Mouse (Mus musculus): Measurements from ENCODE around the gene Igsf11. TPM values are rescaled to one million over a fixed set of nuclear protein-coding genes. Genes with fewer than 3 reads are reported as not detected.

Gene Igsf11
- polyA plus RNA-seq, 1 experiment from 2014 or later = 0.16 TPM

DNA sequence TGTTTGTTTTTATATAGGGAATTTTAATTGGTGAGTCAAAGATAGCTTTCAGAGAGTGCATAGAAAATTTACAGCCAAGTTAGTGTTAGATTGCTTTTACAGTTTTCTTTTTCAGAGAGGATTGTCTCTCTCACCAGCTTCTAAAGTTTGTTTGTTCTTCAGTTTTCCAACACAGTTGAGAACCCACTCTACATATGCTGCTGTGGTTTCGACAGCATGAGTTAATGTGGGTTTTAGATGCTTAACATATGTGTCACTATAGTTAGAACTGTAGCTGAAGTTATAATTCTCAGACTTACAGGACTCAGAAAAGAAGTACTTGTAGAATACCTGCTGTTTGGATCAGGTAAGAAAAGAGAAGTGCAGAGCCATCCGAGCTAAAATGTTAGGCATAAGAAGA is 25.6 kb downstream of the Igsf11 start:
- WGBS = 89% methylated on average over 2 of the region's 2 CpGs

DNA sequence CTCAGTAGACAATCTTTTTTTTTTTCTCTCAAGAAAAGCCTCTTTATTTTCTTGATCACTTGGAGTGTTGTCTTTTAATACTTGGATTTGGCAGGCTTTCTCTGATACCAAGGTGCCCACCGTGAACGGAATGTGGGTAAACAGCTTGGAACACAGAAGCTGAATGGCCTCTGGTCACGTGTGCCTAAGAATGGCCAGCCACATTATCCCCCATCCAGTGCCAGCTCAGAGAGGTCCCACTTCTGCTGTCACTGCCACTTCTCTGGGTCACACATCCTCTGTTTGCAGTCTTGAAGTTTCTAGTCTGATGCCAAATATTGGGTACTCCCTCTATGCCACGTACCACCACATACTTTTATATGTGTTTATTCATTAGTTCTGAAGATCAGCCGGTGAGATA is 28.0 kb downstream of the Igsf11 start:
- no peak overlapping the region for H3K27ac ChIP-seq (ENCODE audit: low read length)
- no peak overlapping the region for H3K4me3 ChIP-seq (ENCODE audit: low read length)
- no peak for ATAC-seq (ENCODE audit: low read depth)
- H3K9me3 ChIP-seq (ENCODE audit: control insufficient read depth, low read length) = no peaks in the 10 kb centered on the region
- 65% methylated on average over 5 of the region's 5 CpGs for WGBS
- no peaks in the 10 kb centered on the region for H3K4me1 ChIP-seq (replicated peaks; ENCODE audit: control insufficient read depth, insufficient read depth, low read length)
- no peaks in the 10 kb centered on the region for H3K27me3 ChIP-seq (ENCODE audit: control insufficient read depth, insufficient read depth, low read depth, low read length)
- no peak overlapping the region for H3K4me2 ChIP-seq (ENCODE audit: low read depth, low read length)
- H3K36me3 ChIP-seq (ENCODE audit: control insufficient read depth, insufficient read depth, low read length) = no peaks in the 10 kb centered on the region
- H3K9ac ChIP-seq (ENCODE audit: low read length) = no peak overlapping the region

More for the DNA sequence above, 25.6 kb downstream of the Igsf11 start:
- Histone ChIP-seq H3K4me2 (ENCODE audit: low read depth, low read length) (no peak overlapping the region), H3K27ac (ENCODE audit: low read length) (no peak overlapping the region), H3K27me3 (ENCODE audit: control insufficient read depth, insufficient read depth, low read depth, low read length) (no peaks in the 10 kb centered on the region), H3K9ac (ENCODE audit: low read length) (no peak overlapping the region), H3K36me3 (ENCODE audit: control insufficient read depth, insufficient read depth, low read length) (no peaks in the 10 kb centered on the region), H3K4me1 (replicated peaks; ENCODE audit: control insufficient read depth, insufficient read depth, low read length) (no peaks in the 10 kb centered on the region), H3K4me3 (ENCODE audit: low read length) (no peak overlapping the region), H3K9me3 (ENCODE audit: control insufficient read depth, low read length) (no peaks in the 10 kb centered on the region)
- no peak for ATAC-seq (ENCODE audit: low read depth)

DNA sequence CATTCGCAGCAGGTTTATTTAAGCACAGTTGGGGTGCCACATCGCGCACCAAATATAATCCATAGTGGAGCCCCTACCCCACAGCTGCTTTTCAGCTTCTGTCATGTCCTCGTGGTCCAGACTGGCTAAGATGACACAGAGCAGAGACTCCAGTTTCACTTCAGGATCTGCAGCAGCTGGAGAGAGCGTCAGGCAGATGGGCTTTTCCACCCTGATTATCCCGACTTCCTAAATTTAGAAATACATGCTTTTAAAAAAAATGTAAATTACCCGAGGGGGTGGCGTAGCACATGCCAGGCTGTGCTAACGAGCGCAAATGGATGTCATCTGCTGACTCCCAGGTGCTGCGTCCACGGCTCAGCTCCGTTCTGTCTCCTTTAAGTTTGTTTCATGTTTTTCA is 32.5 kb downstream of the Igsf11 start:
- no peaks in the 10 kb centered on the region for H3K36me3 ChIP-seq (ENCODE audit: control insufficient read depth, insufficient read depth, low read length)
- no peak overlapping the region for H3K4me2 ChIP-seq (ENCODE audit: low read depth, low read length)
- no peak overlapping the region for H3K27ac ChIP-seq (ENCODE audit: low read length)
- H3K9me3 ChIP-seq (ENCODE audit: control insufficient read depth, low read length) = no peaks in the 10 kb centered on the region
- H3K9ac ChIP-seq (ENCODE audit: low read length) = no peak overlapping the region
- H3K4me1 ChIP-seq (replicated peaks; ENCODE audit: control insufficient read depth, insufficient read depth, low read length) = no peaks in the 10 kb centered on the region
- 69% methylated on average over 13 of the region's 13 CpGs for WGBS
- no peak overlapping the region for H3K4me3 ChIP-seq (ENCODE audit: low read length)
- no peak for ATAC-seq (ENCODE audit: low read depth)
- no peaks in the 10 kb centered on the region for H3K27me3 ChIP-seq (ENCODE audit: control insufficient read depth, insufficient read depth, low read depth, low read length)

DNA sequence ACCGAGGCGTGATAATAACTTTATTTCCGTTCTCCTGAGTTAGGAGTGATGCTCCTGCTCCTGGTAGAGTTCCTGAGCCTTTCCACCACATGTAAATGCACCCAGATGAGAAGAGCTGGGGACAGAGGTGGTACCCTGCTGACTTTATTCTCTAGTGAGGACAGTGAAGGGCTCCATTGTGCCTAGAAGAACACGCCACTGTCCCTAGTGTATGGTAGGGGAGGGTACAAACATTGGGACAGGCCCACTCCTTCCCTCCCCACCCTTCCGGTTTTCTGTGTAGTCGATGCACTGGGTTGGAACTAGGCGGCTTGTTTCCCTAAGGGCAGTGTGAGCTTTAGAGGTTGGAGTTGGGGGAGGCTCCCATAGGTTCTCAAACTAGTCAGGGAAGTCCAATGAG is 36.3 kb downstream of the Igsf11 start:
- WGBS = 82% methylated on average over 7 of the region's 7 CpGs
- H3K4me3 ChIP-seq (ENCODE audit: low read length) = no peak overlapping the region
- H3K9me3 ChIP-seq (ENCODE audit: control insufficient read depth, low read length) = no peaks in the 10 kb centered on the region
- no peak overlapping the region for H3K9ac ChIP-seq (ENCODE audit: low read length)
- no peak overlapping the region for H3K27ac ChIP-seq (ENCODE audit: low read length)
- H3K4me2 ChIP-seq (ENCODE audit: low read depth, low read length) = no peak overlapping the region
- no peaks in the 10 kb centered on the region for H3K27me3 ChIP-seq (ENCODE audit: control insufficient read depth, insufficient read depth, low read depth, low read length)
- no peak for ATAC-seq (ENCODE audit: low read depth)
- H3K4me1 ChIP-seq (replicated peaks; ENCODE audit: control insufficient read depth, insufficient read depth, low read length) = no peaks in the 10 kb centered on the region
- no peaks in the 10 kb centered on the region for H3K36me3 ChIP-seq (ENCODE audit: control insufficient read depth, insufficient read depth, low read length)

DNA sequence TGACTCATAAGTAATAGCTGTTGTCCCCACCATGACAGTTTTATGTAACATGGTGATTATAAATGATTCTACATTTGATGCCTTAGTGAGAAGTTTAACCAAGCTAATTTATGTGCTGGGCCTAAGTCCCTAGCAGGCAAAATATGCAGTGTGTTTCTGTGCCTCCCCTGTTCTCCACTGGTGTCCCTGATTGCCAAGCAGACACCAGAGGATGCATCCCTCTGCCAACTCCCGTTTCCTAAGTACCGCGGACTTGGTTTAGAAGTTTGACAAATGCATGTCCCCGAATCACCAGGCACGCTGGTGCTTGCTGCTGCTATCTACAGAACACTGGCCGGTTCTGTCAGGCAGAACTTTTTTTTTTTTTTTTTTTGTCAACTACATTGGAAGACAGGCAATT is 39.0 kb downstream of the Igsf11 start:
- ATAC-seq (ENCODE audit: low read depth) = no peak
- no peaks in the 10 kb centered on the region for H3K36me3 ChIP-seq (ENCODE audit: control insufficient read depth, insufficient read depth, low read length)
- no peak overlapping the region for H3K4me2 ChIP-seq (ENCODE audit: low read depth, low read length)
- no peaks in the 10 kb centered on the region for H3K27me3 ChIP-seq (ENCODE audit: control insufficient read depth, insufficient read depth, low read depth, low read length)
- no peak overlapping the region for H3K4me3 ChIP-seq (ENCODE audit: low read length)
- H3K27ac ChIP-seq (ENCODE audit: low read length) = no peak overlapping the region
- no peak overlapping the region for H3K9ac ChIP-seq (ENCODE audit: low read length)
- no peaks in the 10 kb centered on the region for H3K4me1 ChIP-seq (replicated peaks; ENCODE audit: control insufficient read depth, insufficient read depth, low read length)
- H3K9me3 ChIP-seq (ENCODE audit: control insufficient read depth, low read length) = no peaks in the 10 kb centered on the region
- WGBS = 65% methylated on average over 6 of the region's 6 CpGs

DNA sequence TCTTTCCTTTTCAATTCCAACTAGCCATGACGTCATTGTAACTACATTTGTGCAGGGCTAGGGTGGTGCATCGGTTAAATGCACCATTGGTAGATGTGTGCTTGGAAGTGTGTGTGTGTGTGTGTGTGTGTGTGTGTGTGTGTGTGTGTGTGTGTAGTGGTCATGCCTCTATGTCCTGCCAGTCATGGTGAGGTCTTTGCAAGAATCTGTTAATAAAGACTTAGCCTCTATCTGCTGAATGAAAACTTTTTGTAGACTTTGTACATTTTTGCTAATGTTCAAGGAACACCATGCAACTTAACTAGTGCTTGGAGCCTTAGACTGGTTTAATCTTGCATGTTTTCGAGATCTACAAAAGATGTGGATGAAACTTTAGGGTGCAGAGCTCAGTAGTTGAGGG is 48.3 kb downstream of the Igsf11 start:
- 75% methylated on average over 3 of the region's 3 CpGs for WGBS
- Histone ChIP-seq H3K27ac (ENCODE audit: low read length) (no peak overlapping the region), H3K9ac (ENCODE audit: low read length) (no peak overlapping the region)

DNA sequence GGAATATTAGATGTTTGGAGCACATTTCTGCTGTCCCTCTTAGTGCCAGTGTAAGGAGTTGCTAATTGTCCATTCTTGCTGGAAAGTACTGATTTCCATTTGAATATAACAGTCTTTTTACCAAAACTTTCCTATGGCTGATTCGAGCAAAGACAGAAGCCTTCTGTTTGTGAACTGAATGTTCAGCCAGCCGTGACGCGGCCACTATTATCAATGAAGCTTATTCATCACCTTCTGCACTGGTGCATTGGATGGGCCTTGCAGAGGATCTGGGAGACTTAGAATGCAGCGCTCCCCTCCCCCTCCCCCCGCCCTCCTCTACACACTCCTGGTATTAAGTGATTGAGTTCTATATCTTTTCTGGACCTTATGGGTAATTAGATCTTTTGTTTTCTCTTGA is 48.8 kb downstream of the Igsf11 start:
- WGBS = 69% methylated on average over 6 of the region's 6 CpGs
- Histone ChIP-seq H3K4me3 (ENCODE audit: low read length) (no peak overlapping the region), H3K9me3 (ENCODE audit: control insufficient read depth, low read length) (no peaks in the 10 kb centered on the region), H3K27ac (ENCODE audit: low read length) (no peak overlapping the region), H3K27me3 (ENCODE audit: control insufficient read depth, insufficient read depth, low read depth, low read length) (no peaks in the 10 kb centered on the region), H3K4me2 (ENCODE audit: low read depth, low read length) (no peak overlapping the region), H3K4me1 (replicated peaks; ENCODE audit: control insufficient read depth, insufficient read depth, low read length) (no peaks in the 10 kb centered on the region), H3K9ac (ENCODE audit: low read length) (no peak overlapping the region), H3K36me3 (ENCODE audit: control insufficient read depth, insufficient read depth, low read length) (no peaks in the 10 kb centered on the region)
- ATAC-seq (ENCODE audit: low read depth) = no peak

More for the DNA sequence above, 48.3 kb downstream of the Igsf11 start:
- Histone ChIP-seq H3K4me1 (replicated peaks; ENCODE audit: control insufficient read depth, insufficient read depth, low read length) (no peaks in the 10 kb centered on the region), H3K36me3 (ENCODE audit: control insufficient read depth, insufficient read depth, low read length) (no peaks in the 10 kb centered on the region), H3K27me3 (ENCODE audit: control insufficient read depth, insufficient read depth, low read depth, low read length) (no peaks in the 10 kb centered on the region), H3K4me2 (ENCODE audit: low read depth, low read length) (no peak overlapping the region), H3K4me3 (ENCODE audit: low read length) (no peak overlapping the region), H3K9me3 (ENCODE audit: control insufficient read depth, low read length) (no peaks in the 10 kb centered on the region)
- ATAC-seq (ENCODE audit: low read depth) = no peak

DNA sequence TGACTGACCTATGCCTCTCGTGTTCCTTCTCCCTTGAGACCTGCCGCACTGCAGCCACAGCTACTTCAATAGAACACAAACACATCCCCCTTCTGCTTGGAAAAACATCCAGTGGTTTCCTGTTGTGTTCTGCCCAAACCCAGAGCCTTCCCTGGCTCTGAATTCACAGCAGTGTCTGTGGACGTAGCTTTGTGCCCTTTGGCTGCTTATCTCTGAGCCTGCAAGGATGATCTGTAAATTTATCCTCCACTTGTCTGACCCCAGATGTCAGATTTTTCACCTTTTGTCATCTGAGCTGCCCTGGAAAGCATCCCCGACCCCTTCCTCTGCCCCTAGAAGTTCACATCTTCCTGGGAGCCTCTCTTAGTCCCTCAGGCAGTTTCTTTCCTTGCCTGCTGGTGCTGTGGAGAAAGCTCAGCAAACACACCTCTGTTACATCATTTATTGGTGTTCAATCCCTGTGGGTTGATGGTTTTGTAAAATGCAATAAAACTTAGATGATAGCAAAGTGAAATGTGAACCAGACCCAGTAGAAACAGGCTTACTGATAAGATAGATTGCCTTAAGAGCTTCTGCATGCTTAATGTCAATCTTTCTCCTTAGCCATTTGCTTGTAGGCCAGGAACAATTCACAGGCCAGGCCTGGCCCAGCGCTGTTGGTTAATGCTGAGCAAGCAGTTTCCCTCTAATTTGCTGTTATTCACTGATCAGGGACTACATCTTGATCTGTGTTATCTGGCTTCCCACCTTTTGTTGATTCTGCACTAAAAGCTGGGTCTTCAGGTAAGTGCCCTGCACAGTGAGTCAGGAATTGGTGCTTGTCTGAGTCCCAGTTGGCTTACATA is 51.5 kb downstream of the Igsf11 start:
- Histone ChIP-seq H3K4me2 (ENCODE audit: low read depth, low read length) (no peak overlapping the region), H3K27me3 (ENCODE audit: control insufficient read depth, insufficient read depth, low read depth, low read length) (no peaks in the 10 kb centered on the region), H3K4me1 (replicated peaks; ENCODE audit: control insufficient read depth, insufficient read depth, low read length) (no peaks in the 10 kb centered on the region), H3K9me3 (ENCODE audit: control insufficient read depth, low read length) (no peaks in the 10 kb centered on the region), H3K4me3 (ENCODE audit: low read length) (no peak overlapping the region), H3K9ac (ENCODE audit: low read length) (no peak overlapping the region), H3K36me3 (ENCODE audit: control insufficient read depth, insufficient read depth, low read length) (no peaks in the 10 kb centered on the region), H3K27ac (ENCODE audit: low read length) (no peak overlapping the region)
- no peak for ATAC-seq (ENCODE audit: low read depth)
- 38% methylated on average over 5 of the region's 5 CpGs for WGBS

DNA sequence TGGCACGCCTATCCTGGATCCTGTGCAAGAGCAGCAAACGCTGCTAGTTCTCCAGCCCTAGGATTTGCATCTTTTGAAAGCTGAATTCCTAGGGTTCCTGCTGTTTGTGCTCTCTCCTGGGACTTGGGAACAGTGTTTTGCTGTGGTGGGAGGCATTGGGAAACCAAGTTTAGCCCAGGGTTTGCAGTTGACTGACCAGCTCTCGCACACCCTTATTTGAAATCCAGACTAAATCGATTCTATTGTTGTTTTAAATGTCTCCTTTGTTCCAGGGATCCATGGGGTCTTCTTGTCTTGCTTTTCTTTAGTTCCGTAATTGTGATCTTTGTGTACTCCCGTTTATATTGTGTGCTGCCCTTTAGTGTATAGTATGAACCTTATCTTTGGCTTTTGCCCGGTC is 52.6 kb downstream of the Igsf11 start:
- H3K36me3 ChIP-seq (ENCODE audit: control insufficient read depth, insufficient read depth, low read length) = no peaks in the 10 kb centered on the region
- H3K4me1 ChIP-seq (replicated peaks; ENCODE audit: control insufficient read depth, insufficient read depth, low read length) = no peaks in the 10 kb centered on the region
- WGBS = 71% methylated on average over 7 of the region's 7 CpGs
- H3K9ac ChIP-seq (ENCODE audit: low read length) = no peak overlapping the region
- H3K27me3 ChIP-seq (ENCODE audit: control insufficient read depth, insufficient read depth, low read depth, low read length) = no peaks in the 10 kb centered on the region
- no peak for ATAC-seq (ENCODE audit: low read depth)
- no peak overlapping the region for H3K27ac ChIP-seq (ENCODE audit: low read length)
- H3K4me2 ChIP-seq (ENCODE audit: low read depth, low read length) = no peak overlapping the region
- no peak overlapping the region for H3K4me3 ChIP-seq (ENCODE audit: low read length)
- H3K9me3 ChIP-seq (ENCODE audit: control insufficient read depth, low read length) = no peaks in the 10 kb centered on the region
